Mouse (Mus musculus): ENCODE measurements at regions not wholly inside any gene's neighbourhood (a gene's known extent, or its start where the extent isn't known, plus 50 kb on each side); places are given as distances from the start of the nearest gene placed in this dataset.
A peak's percentile ranks its signal among the peaks of the same experiment; 100 is the strongest.

DNA sequence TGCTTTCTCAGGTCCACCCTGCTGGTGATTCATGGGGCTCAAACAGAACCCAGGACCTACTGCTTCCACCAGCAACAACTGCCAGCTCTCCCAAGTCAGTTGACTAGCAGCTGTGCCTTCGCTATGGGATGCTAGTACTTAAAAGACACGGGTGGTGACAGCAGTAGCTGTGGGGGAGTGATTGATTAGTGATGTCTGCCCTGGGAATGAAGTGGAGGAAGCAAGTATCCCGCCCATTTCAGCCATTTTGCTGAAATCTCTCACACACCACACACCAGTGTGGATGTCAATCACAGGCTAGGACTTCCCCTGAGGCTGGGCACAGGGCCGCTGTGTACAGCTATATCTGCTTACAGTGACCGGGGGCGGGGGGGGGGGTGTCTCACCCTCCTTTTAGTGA is 153.2 kb downstream of the Matn1 start:
- no peak for DNase-seq (ENCODE audit: low spot score)

DNA sequence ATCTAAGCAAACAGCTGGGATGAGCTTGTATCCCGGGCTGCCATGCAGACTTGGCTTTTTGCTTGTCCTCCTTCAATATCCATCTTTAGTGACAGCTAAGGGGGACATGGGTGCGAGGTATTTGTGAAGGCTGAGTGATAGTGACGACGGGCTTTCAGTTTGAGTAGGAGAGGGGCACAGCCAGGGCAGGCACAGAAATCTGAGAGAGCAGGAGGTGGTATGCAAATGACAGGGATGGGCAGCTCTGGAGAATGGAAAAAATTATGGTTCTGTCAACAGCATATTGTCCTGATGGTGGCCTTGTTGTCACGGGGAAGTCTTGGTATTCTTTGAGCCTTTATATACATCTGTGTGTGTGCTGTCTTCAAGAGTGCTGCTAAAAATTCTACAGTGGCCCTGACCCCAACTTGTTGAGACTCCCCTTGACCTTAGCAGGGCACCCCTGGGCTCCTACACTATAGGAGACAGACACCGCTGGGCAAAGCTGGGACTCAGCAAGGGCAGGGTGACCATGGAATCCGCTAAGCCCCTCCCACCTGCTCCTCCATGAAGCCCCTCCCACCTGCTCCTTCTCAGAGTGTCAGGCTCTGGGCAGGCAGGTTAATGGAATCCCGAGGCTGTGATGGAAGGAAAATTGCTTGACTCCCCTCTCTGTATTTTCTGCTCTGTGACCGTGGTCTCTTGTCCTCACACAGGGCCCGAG is 156.1 kb downstream of the Matn1 start:
- DNase-seq (ENCODE audit: low spot score), result peak; percentile 12

DNA sequence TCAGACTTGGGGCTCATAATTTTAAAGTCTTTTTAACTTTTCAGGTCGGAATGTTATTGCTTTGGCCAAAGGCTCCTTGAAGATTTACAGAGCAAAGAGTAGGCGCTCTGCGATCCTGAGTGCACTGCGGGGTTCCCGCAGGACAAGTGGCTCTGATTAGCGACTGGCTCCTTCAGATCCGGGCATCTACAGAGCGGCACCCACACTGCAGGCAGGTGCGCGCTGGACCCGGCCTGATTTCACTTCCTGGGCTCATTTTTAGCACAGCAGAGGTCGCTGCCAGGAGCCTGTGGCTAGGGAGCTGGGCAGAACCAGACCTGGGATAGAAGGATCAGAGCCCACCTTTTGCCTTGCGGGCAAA is 156.6 kb downstream of the Matn1 start:
- no peak for DNase-seq (ENCODE audit: low spot score)

DNA sequence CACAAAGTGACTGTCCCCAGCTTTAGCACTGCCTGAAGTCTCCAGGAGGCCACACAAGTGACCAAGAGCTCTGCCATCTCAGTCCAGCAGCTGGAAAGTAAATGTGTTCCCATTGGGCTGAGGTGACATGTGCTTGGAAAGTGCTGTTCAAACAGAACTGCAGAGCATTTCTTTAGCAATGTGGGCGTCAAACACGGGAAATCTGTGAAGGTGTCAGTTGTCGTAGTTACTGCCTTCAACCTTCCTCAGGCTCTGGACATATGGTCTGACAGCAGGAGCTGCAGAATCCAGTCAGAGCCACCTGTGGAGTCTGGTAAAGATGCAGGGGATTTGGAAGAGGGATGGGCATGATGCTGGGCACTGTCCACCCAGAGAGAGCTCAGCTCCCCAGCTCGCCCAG is 158.0 kb downstream of the Matn1 start:
- DNase-seq (ENCODE audit: low spot score), result no peak

DNA sequence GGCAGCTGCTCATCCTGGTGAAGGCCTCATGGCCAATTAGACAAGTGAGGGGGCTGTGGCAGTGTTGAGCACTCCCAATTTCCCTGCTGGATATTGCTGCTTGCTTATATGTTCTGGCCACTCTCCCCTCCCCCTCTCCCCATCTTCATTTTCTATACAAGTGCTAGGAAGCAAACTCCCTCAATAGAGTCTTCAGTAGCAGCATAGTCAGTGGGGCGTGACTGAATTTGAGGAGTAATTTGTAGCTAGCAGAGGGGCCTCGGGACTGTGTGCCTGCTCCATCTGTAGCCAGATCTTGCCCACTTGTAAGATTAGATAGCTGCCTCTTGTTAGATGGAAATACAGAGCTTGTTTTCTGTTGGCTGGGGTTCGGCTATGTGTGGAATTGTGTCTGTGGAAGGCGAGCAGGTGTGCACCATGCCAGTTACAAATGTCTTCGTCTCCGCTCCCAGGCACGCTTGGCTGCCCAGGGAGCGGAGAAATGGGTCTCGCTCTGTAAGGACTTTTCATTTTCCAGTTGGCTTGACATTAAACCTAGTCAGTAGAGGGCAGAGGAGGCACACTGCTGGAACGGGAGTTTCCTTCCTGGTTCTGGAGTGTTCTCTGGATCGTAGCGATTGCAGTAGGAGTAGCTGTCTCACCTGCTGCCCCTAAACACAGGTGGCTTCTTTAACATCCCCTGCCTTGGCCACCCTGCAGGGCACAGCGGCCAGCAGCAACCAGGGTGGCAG is 163.1 kb downstream of the Matn1 start:
- DNase-seq (ENCODE audit: low spot score), result no peak

DNA sequence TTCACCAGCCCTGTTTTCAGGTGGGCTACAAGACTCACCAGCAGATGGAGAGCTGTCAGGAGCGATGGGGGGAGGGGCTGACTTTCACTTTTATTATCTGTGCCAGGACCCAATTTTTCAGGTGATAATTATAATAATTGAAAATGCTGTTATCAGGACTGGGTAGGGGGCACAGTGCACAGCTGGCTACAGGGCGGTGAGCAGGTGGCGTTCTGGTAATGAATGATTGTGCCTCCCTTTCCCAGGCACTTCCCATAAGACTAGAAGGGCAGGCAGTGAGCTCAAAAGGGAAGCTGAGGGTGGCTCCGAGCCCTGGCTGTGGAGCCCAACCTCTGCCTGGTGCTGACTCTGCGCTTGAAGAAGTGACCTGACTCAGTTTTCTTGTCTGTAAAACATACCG is 168.4 kb downstream of the Matn1 start:
- no peak for DNase-seq (ENCODE audit: low spot score)

DNA sequence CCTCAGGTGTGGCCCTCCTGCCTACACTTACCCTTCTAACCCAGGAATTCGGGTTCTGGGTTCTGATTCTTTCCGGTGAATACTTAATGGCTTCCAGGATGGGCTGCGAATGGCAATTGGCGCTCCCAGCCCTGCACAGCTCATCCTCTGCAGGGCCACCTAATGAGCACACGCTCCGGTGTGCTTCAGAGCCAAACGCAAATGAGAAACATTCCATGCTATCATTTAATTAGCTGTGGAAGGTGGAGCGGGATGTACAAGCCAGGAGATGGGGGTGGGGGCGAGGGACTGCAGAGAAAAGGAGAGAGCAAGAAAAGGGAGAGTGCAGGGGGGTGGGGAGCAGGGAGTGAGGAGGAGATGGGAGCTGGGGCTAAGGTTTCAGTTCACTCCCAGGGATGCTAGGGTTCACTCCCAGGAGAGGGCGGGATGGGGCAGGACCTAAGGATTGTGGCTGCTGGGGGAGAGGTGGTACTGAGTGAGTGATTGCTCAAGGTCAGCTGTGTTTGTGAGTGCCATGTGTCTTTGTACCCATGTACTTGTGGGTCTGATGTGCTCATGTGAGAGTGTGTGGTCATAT is 169.6 kb downstream of the Matn1 start:
- no peak for DNase-seq (ENCODE audit: low spot score)

DNA sequence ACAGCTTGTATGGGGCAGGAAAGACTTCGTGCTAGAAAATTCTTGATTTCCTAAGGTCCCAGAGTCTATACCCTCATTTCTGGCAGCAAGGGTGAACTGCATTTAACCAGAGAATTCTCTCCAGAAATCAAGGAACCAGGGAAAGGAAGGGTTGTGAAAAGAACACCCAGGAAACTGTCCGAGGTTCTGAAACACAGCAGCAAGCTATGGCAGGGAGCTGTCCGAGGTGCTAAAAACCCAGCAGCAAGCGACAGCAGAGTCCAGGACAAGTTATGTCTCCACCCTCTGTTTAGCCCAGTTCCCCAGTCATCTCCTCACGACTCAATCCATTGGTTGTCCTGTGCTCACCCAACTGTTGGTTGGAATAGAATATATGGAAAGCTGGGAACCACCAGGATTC is 171.1 kb downstream of the Matn1 start:
- peak; percentile 67 for DNase-seq (ENCODE audit: low spot score)

DNA sequence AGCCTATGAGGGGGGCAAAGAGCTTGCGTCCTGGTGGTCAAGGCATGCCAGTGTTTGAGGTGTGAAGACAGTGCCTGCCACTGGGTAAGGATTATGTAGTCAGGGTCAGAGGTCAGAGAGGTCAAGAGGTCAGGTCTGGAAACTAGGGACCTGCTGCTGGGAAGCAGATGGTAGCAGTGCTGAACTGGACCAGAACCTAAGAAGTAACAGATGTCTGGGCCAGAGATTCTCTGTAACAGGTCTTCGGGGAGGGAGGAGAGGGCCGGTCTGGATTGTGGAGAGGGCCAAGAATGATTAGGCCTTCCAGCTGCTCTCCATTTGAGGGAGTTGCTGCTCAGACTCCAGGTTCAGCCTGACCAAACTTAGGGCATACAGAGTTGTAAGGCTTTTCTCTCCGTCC is 174.4 kb downstream of the Matn1 start:
- no peak for DNase-seq (ENCODE audit: low spot score)

DNA sequence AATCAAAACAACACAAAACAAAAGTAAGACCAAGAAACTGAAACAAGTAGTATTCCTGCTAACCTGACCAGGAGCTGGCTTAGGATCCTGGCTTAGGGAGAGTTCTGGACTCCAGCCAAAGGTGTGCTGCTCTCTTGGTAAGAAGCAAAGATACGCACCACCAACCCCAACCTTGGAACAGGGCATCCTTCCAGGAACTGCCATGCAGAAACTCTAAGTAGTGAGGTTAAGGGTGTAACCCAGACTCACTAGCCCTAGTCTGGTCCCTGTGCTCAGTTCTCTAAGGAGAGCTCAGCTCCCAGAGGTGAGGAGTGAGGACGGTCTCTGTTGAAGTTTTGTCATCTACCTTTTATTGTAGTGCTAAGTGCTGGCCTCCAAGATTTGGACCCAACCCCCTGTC is 175.4 kb downstream of the Matn1 start:
- DNase-seq (ENCODE audit: low spot score), result no peak

DNA sequence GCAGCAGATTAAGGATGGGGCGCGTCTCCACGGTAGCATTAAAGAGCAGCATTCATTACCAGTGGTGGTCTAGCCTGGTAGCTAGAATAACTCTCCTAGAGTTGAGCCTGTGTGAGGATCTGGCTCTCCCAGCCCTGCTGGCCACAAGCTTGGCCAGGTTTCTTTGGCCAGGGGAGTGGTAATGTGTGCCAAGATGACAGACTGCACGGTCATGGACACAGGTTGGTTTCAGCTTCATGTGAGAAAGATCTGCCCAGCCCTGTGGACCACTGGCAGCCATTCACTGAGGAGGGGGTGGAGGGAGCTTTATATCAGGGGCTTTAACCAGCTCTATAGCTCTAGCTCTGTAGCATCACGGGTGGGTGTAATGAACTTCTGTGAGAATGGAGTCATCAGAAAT is 176.5 kb downstream of the Matn1 start:
- DNase-seq (ENCODE audit: low spot score), result no peak

DNA sequence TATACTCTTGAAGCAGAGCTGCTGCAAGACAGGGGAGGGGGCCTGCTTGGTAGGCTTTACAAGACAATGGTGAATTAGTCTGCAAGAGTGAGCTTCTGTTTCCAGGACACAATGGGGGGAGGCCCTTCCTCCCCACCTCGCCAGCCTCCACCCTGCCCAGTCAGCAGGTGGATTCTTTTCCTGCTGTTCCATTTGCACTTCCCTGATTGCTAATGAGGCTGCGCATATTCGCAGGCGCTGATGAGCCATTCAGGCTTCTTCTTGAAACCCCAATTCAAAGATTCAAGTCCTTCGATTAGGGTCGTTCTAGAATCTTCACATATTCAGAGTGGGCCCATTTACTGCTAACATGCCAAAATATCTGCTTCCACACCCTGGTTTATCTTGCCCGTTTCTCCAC is 181.8 kb downstream of the Matn1 start:
- no peak for DNase-seq (ENCODE audit: low spot score)

DNA sequence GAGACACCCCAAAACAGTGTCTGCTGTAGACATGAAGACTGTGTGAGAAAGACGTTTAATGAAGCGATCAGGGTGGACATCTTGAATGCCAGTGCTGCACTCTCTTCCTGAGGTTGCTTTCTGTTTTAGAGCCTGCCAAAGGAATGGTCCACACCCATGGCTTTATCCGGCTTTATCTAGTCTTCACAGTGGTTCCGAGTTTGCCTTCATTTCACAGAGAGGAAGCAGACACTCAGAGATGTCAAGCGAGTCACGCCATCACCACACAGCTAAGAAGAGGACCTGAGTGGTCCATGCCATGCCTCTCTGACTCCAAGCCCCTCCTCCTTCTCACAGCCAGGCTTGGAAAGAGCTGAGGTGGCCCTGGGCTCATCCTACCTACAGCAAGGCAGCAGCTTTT is 182.7 kb downstream of the Matn1 start:
- DNase-seq (ENCODE audit: low spot score), result no peak

DNA sequence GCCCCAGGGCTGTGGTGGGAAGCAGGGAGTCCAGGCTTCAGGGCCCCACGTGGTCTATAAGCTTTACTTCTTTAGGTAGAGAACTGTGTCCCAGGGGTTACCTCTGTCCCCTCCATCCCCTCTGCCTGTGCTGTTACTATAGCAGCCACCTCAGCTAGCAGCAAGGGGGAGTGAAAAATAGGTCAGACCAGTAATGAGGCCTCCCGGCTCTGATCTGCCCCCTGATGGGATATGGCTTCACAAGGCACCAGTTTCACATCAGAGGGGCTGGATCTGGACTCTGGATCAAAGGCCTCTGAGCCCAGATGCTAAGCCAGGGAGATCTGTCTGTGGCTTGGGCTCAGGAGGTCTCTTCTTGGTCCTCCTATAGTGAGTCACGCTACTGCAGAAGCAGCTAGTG is 184.5 kb downstream of the Matn1 start:
- no peak for DNase-seq (ENCODE audit: low spot score)

DNA sequence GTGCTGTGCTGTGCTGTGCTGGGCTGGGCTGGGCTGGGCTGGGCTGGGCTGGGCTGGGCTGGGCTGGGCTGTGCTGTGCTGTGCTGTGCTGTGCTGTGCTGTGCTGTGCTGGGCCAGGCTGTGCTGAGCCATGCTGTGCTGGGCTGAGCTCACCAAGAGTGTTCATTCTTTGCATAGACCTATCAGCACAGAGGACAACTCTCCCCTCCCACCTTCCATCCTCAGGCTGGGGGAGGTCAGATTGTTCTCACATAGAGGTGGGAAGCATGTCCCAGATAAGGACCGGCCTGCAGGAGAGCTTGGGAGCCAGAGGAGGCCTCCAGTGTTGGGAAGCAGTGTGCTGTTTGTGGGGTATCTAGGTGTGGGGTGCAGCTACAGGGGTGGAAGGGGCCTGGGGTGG is 188.0 kb downstream of the Matn1 start:
- no peak for DNase-seq (ENCODE audit: low spot score)

DNA sequence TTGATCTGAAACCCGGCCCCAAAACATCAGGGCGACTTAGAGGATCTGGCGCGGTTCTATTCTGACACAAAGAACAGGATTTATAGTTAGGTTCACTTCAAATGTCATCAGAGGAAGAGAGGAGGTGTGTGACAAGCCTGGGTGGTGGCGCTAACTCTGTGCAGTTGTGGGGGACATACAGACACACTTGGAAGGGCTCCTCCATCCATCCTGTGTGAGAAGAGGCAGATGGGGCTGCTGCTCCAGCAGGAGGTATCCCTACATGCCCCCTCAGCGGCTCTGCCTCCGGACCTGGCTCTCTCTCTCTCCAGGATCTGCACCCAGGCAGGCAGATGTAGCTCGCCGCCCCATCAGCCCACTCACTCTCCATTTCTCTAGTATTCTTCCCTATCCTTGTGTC is 188.6 kb downstream of the Matn1 start:
- no peak for DNase-seq (ENCODE audit: low spot score)

DNA sequence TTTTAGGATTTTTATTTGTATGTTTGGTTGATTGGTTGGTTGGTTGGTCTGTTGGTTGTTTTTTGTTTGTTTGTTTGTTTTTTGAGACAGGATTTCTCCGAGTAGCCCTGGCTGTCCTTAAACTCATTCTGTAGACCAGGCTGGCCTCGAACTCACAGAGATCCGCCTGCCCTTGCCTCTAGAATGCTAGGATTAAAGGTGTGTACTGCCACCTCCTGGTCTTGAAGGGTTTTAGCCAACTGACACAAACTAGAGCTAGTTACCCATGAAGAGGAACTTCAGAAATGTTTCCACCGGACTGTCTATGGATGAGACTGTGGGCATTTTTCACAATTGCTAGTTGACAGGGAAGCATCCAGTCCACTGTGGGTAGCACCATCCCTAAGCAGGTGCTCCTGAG is 191.7 kb downstream of the Matn1 start:
- no peak for DNase-seq (ENCODE audit: low spot score)

DNA sequence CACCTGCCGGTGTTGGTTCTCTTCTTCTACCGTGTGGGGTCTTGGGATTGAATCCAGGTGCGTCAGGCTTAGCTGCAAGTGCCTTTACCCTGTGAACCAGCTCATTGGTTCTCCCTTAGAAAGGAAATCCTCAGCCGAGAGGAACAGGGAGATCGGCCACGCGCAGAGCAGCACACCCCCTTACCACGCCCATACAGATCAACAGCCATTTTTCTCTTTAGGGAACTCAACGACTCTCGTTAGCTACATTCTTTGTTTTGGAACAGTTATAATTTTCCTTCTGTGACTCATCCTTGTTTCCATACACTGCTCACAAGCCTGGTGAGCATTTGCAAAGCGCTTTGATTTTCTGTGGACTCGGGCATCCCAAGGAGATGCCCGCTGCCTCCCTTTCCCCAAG is 194.7 kb downstream of the Matn1 start:
- DNase-seq (ENCODE audit: low spot score), result no peak

DNA sequence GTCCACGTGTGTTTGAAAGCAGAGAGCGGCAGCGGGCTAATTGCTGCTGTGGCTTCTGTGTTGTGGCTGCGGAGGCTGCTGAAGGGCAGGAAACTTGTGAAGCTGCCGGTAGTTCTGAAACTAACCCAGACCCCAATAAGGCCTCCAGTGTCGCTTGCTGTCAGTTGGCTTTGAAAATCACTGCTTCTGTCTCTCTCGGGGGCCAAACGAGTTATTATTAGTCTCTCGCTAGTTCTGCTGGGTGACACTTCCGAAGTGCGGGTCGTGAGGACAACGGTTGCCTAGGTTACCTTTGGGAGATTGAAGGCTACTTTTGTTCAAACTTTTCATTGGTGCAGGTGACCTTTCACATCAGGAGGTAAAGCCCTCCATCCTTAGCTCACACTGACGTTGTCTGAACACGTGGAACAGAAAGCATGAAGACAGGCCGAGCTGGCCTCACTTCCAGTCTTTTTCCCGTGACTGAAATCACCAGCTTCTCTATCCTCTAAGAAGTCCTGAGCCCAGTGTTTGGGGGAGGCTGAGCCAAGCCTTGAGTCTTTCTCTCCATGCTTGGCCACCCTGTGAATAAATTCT is 197.8 kb downstream of the Matn1 start:
- DNase-seq (ENCODE audit: low spot score), result no peak

DNA sequence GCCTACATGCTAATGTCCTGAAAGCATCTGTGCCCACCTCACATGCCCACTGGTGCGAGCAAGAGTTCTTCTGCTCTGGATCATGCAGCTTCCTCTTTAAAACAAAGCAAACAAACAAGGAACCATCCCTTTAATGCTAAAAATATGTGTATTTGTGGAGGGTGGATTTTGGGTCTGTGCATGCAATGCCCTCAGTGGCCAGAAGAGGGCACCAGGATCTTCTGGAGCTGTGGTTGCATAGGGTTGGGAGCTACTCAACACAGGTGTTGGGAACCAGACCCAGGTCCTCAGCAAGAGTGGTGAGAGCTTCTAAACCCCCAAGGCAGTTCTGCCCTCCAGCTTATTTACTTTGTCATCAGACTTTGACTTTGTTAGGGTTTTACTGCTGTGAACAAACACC is 201.3 kb downstream of the Matn1 start:
- no peak for DNase-seq (ENCODE audit: low spot score)

DNA sequence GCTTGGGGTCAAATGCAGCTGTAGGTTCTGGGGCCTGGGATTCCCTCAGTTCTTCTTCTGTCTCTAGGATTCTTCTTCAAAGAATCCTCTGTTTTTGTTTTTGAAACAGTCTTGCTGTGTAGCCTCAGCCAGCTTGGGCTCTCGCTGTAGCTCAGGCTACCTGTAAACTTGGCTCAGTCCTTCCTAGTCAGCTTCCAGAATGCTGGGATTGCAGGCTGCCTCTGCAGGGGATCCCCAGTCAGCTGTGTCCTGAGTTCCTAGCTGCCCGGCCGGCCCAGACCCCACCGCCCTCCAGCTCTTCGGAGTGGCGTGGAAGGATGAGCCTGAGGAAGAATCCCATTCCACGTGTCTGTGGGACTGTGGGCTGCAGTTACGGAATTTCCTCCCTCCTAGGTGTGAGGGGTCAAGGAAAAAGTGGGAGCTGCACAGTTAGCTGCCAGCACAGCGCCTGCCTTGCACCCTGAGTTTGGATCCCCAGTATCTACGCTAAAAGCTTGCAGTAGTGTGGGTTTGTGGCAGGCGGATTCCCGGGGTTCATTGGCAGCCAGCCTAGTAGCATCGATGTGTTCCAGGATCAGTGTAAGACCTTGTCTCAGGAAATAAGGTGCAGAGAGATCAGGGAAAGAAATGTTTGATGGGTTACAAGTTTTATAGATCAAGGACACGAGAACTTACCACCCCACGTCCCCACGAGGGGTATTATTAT is 204.0 kb downstream of the Matn1 start:
- no peak for DNase-seq (ENCODE audit: low spot score)

DNA sequence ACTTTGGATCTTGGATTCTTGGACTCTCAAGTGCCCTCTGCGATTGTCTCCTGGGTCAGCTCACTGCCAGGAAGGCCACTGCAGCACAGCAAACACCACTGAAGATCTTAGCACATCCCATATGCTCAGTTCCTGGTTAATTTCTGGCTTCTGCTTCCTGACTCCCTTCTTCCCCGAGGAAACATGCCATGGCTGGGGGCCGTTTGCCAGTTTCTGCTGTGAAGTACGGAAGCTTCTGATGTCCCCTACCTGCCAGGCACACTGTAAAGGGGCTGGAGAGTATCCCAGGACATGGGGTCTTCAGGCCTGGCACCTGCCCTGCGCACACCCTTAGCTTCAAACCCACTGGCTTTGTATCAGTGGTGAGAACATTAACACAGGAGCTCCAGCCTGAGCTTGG is 205.3 kb downstream of the Matn1 start:
- no peak for DNase-seq (ENCODE audit: low spot score)

DNA sequence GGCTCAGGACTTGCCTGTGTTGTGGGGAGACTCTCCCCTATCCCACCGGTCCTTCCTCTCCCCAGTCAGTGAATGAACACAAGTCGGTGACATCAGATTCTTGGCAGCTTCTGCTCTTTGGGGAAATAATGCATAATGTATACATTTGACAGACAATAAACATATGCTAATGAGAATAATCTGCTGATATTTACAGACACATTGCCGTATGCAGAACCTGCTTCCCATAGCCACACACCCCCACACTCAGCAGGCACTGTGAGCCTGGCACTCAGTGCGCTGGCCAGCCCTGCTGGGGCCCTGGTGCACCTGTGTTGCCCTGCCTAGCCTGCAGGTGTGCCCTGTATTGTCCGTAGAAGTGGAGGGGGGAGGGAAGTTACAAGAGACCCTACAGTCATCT is 215.5 kb downstream of the Matn1 start:
- no peak for DNase-seq (ENCODE audit: low spot score)
